Mouse (Mus musculus): Measurements from ENCODE around the gene Syn2. TPM values are rescaled to one million over a fixed set of nuclear protein-coding genes. Genes with fewer than 3 reads are reported as not detected.

The Syn2 gene
- total and polyA plus RNA-seq, 3 experiments: 0.59 to 1.6 (median 1.2) TPM

DNA sequence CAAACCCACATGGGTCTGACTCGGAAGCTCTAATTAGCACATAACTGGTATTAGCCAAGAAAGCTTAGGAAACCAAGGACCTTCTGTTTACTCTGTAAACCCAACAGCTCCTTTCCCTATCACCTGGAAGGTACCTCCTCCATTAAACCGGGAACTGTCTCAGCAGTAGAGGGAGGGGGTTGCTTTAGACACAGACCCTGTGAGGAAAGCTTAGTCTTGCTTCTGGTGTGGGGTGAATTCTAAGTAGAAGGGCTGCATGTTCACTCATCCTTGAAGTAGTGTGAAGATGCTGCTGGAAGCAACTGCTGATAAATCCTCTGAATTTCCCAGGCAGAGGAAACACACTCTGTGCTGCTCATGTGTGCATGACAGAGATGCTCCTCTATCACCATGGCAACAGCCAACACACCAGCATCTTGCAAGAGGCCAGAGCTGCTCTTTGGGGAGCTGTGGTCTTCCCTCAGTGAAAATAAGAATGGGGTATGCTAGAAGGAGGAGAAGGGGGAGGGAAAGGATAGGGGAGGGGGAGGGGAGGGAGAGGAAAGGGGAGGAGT, 8.4 kb upstream of the Syn2 start:
- no peak overlapping the region for H3K27ac ChIP-seq (ENCODE audit: insufficient read depth, low read depth)
- no peaks in the 10 kb centered on the region for H3K36me3 ChIP-seq (replicated peaks in 1 of 2; ENCODE audit: control insufficient read depth in 1 of 2, insufficient read depth in 1 of 2, low read length in 1 of 2)
- H3K27me3 ChIP-seq (replicated peaks): no peaks in the 10 kb centered on the region
- no peaks in the 10 kb centered on the region for H3K9me3 ChIP-seq (replicated peaks; ENCODE audit: low read length)
- no peak overlapping the region for H3K4me3 ChIP-seq (replicated peaks in 1 of 3; ENCODE audit: low read depth in 2 of 3, low read length in 2 of 3, poor library complexity in 1 of 3)
- in situ Hi-C loops (cut with MboI; ENCODE audit: low pct_ligation_motif_present, low pct_unique_long_range_greater_than_20kb, low sequenced_read_pairs) (no loop called here), dilution Hi-C loops (cut with MboI; ENCODE audit: extremely low pct_ligation_motif_present, extremely low pct_unique_long_range_greater_than_20kb, low sequenced_read_pairs) (no loop called here)
- TF ChIP-seq RAD21 (IDR thresholded peaks at IDR 0.05; ENCODE audit: low read depth, low read length) (no peak), KAT2A (IDR thresholded peaks at IDR 0.05; ENCODE audit: insufficient replicate concordance, low read length) (no peak), BHLHE40 (IDR thresholded peaks at IDR 0.05; ENCODE audit: low read depth, low read length) (peak; percentile 32; the same call in 1 of the 2 replicates), MXI1 (IDR thresholded peaks at IDR 0.05; ENCODE audit: low read depth, low read length) (peak; percentile 66; the same call in 1 of the 2 replicates), ETS1 (conservative IDR thresholded peaks at IDR 0.05; ENCODE audit: low read depth, low read length) (0 out of 2 replicates have a peak, but pooled peaks have one; percentile 8)
- H3K79me2 ChIP-seq (replicated peaks; ENCODE audit: control insufficient read depth, extremely low read depth, insufficient read depth, poor library complexity, severe bottlenecking): no peaks in the 10 kb centered on the region
- H3K4me2 ChIP-seq (ENCODE audit: insufficient read depth, low read depth, poor library complexity, severe bottlenecking): no peak overlapping the region
- peaks cover 15 to 51% of the 10 kb centered on the region in 2 experiments for H3K4me1 ChIP-seq (ENCODE audit: control insufficient read depth in 1 of 2, insufficient read depth in 2 of 2)
- DNase-seq (ENCODE audit: extremely low read depth): peak; percentile 69
- H3K9ac ChIP-seq (ENCODE audit: insufficient read depth, low read depth): no peak overlapping the region

DNA sequence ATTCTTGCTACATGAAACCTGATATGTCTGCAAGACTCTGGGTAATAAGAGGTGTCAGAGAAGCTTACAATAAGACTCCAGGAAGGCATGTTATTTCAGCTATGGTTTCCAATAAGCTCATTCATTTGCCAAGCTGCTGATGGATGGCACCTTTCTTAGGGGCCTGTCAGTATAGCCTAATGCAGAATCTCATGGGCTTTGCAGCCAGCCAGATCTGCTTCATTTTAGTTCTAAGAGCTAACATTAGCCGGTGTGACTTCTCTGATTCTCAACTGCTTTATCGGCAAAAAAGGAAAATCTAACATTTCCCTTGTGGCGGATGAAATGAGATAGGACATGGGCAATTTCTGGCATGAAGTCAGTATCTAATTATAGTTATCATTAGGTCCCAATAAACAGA, 7.9 kb upstream of the Syn2 start:
- Histone ChIP-seq H3K36me3 (replicated peaks in 1 of 2; ENCODE audit: control insufficient read depth in 1 of 2, insufficient read depth in 1 of 2, low read length in 1 of 2) (no peaks in the 10 kb centered on the region), H3K27ac (ENCODE audit: insufficient read depth, low read depth) (no peak overlapping the region)
- dilution Hi-C loops (cut with MboI; ENCODE audit: extremely low pct_ligation_motif_present, extremely low pct_unique_long_range_greater_than_20kb, low sequenced_read_pairs): no loop called here

DNA sequence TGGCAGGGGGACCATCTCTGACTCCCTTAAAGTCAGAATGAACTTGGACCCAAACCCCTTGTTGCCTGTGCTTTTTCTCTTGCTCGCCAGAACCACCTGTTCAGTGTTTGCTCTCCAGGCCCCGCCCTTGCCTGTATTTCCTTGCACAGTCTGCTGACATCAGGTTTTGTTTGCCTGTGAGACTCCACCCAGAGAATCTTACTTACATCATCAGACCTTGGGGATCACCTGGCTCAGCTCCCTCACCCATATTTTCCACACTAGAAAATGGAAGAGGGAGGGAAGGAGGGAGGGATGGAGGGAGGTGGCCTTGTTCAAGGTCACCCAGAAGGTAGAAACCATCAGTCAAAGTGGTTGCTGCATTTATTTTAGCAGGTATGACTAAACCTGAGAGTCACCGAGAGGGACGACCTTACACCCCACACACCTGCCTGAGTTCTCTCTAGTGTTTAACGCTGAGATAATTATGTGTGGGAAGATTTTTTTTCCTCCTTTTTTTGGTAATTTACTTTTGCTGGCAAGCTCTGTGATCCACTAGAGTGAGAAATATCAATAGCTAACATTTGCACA, 7.4 kb upstream of the Syn2 start:
- Histone ChIP-seq H3K27me3 (replicated peaks) (no peaks in the 10 kb centered on the region), H3K36me3 (replicated peaks in 1 of 2; ENCODE audit: control insufficient read depth in 1 of 2, insufficient read depth in 1 of 2, low read length in 1 of 2) (no peaks in the 10 kb centered on the region), H3K79me2 (replicated peaks; ENCODE audit: control insufficient read depth, extremely low read depth, insufficient read depth, poor library complexity, severe bottlenecking) (no peaks in the 10 kb centered on the region), H3K4me3 (replicated peaks in 1 of 3; ENCODE audit: low read depth in 2 of 3, low read length in 2 of 3, poor library complexity in 1 of 3) (no peak overlapping the region), H3K4me1 (ENCODE audit: control insufficient read depth in 1 of 2, insufficient read depth in 2 of 2) (peaks cover 11 to 46% of the 10 kb centered on the region in 2 experiments), H3K9me3 (replicated peaks; ENCODE audit: low read length) (no peaks in the 10 kb centered on the region), H3K4me2 (ENCODE audit: insufficient read depth, low read depth, poor library complexity, severe bottlenecking) (no peak overlapping the region; the same call in 1 of the 2 replicates), H3K27ac (ENCODE audit: insufficient read depth, low read depth) (no peak overlapping the region), H3K9ac (ENCODE audit: insufficient read depth, low read depth) (no peak overlapping the region)
- dilution Hi-C loops (cut with MboI; ENCODE audit: extremely low pct_ligation_motif_present, extremely low pct_unique_long_range_greater_than_20kb, low sequenced_read_pairs): no loop called here
- peak; percentile 50 for DNase-seq (ENCODE audit: extremely low read depth)
- in situ Hi-C loops (cut with MboI; ENCODE audit: low pct_ligation_motif_present, low pct_unique_long_range_greater_than_20kb, low sequenced_read_pairs): no loop called here
- TF ChIP-seq BHLHE40 (IDR thresholded peaks at IDR 0.05; ENCODE audit: low read depth, low read length): 0 out of 2 replicates have a peak, but pooled peaks have one; percentile 7
- TF ChIP-seq MEF2A (IDR thresholded peaks at IDR 0.05; ENCODE audit: borderline replicate concordance, low read depth, low read length): peak; percentile 69; the same call in 1 of the 2 replicates
- peak; percentile 59; the same call in 1 of the 2 replicates for TF ChIP-seq TCF12 (IDR thresholded peaks at IDR 0.05; ENCODE audit: low read depth, low read length)
- TF ChIP-seq MAZ (IDR thresholded peaks at IDR 0.05; ENCODE audit: low read depth, low read length): no peak
- TF ChIP-seq IRF4 (IDR thresholded peaks at IDR 0.05; ENCODE audit: low read depth, low read length): peak; percentile 52; the same call in 1 of the 2 replicates
- no peak for TF ChIP-seq RAD21 (IDR thresholded peaks at IDR 0.05; ENCODE audit: low read depth, low read length)
- no peak for TF ChIP-seq PAX5 (IDR thresholded peaks at IDR 0.05; ENCODE audit: low read length)
- TF ChIP-seq ZNF384 (IDR thresholded peaks at IDR 0.05; ENCODE audit: low read depth, low read length): peak; percentile 25; the same call in 1 of the 2 replicates
- no peak for TF ChIP-seq MAX (IDR thresholded peaks at IDR 0.05; ENCODE audit: low read length)
- peak; percentile 61 for TF ChIP-seq JUND (conservative IDR thresholded peaks at IDR 0.05; ENCODE audit: low read depth, low read length)
- no peak for TF ChIP-seq MXI1 (IDR thresholded peaks at IDR 0.05; ENCODE audit: low read depth, low read length)
- peak; percentile 47; the same call in 1 of the 2 replicates for TF ChIP-seq ETS1 (conservative IDR thresholded peaks at IDR 0.05; ENCODE audit: low read depth, low read length)
- peak; percentile 42; the same call in 1 of the 2 replicates for TF ChIP-seq EP300 (IDR thresholded peaks at IDR 0.05; ENCODE audit: low read length)
- TF ChIP-seq POLR2A (IDR thresholded peaks at IDR 0.05; ENCODE audit: low read depth, low read length): no peak

More for the DNA sequence above, 7.9 kb upstream of the Syn2 start:
- Histone ChIP-seq H3K4me3 (replicated peaks in 1 of 3; ENCODE audit: low read depth in 2 of 3, low read length in 2 of 3, poor library complexity in 1 of 3) (no peak overlapping the region), H3K4me2 (ENCODE audit: insufficient read depth, low read depth, poor library complexity, severe bottlenecking) (no peak overlapping the region; the same call in 1 of the 2 replicates), H3K9me3 (replicated peaks; ENCODE audit: low read length) (no peaks in the 10 kb centered on the region), H3K79me2 (replicated peaks; ENCODE audit: control insufficient read depth, extremely low read depth, insufficient read depth, poor library complexity, severe bottlenecking) (no peaks in the 10 kb centered on the region), H3K9ac (ENCODE audit: insufficient read depth, low read depth) (no peak overlapping the region), H3K27me3 (replicated peaks) (no peaks in the 10 kb centered on the region), H3K4me1 (ENCODE audit: control insufficient read depth in 1 of 2, insufficient read depth in 2 of 2) (peaks cover 15 to 51% of the 10 kb centered on the region in 2 experiments)
- in situ Hi-C loops (cut with MboI; ENCODE audit: low pct_ligation_motif_present, low pct_unique_long_range_greater_than_20kb, low sequenced_read_pairs): no loop called here
- TF ChIP-seq E2F4 (IDR thresholded peaks at IDR 0.05; ENCODE audit: insufficient replicate concordance, low read depth, low read length) (no peak), MXI1 (IDR thresholded peaks at IDR 0.05; ENCODE audit: low read depth, low read length) (peak; percentile 49; the same call in 1 of the 2 replicates)
- no peak for DNase-seq (ENCODE audit: extremely low read depth)
